Mouse (Mus musculus): ENCODE data around the gene Cish. TPM values are rescaled to one million over a fixed set of nuclear protein-coding genes. Genes with fewer than 3 reads are reported as not detected.
A peak's percentile ranks its signal among the peaks of the same experiment; 100 is the strongest.

Gene Cish
- total RNA-seq, 2 experiments from 2014 or later: 25.7 to 113 TPM

DNA sequence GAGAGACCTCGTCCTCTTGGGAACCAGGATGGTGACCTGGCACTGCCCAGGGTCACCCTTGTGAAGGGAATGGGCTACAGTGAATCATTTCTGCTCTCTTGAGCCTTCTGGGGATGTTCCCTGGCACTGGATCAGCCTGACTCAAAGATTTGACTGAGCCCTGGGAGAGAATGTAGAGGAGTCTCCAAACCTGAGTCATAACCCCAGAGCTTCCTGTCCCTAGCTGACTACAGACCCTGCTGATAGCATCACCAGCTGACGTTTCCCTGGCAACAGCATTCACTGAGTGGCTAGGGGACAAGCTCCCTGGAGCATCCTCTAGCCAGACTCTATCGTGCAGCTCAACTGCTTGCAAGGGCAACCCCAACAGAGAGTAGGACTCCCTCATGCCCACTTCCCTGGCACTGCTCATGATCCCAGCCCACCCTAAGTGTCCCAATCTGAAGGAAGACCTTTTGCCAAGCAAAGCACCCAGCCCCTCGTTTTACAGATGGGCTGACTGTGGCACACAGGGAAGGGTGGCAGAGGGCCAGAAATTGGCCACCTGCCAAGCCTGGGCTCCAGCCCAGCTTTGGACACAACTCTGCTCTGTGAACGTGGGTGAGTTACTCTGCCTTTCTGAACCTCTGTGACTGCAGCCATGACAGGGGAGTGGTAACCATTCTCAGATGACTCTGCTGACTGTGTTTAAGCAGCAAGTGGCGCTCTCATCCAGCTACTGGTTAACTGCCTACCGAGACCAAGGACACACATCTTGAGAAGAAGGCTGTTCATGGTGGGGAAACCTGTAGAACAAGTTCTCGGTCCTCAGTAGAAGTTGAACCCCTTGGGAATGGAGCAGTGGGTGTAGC is 17.1 kb upstream of the Cish start:
- intact Hi-C loops (cut with DNase I): no loop called here
- peak; percentile 71 for DNase-seq
- Histone ChIP-seq H3K27ac (peak overlapping the region; percentile 82), H3K4me3 (peak overlapping the region; percentile 56; the same call in 1 of the 2 replicates)
- no peak for TF ChIP-seq CTCF (IDR thresholded peaks at IDR 0.05)

DNA sequence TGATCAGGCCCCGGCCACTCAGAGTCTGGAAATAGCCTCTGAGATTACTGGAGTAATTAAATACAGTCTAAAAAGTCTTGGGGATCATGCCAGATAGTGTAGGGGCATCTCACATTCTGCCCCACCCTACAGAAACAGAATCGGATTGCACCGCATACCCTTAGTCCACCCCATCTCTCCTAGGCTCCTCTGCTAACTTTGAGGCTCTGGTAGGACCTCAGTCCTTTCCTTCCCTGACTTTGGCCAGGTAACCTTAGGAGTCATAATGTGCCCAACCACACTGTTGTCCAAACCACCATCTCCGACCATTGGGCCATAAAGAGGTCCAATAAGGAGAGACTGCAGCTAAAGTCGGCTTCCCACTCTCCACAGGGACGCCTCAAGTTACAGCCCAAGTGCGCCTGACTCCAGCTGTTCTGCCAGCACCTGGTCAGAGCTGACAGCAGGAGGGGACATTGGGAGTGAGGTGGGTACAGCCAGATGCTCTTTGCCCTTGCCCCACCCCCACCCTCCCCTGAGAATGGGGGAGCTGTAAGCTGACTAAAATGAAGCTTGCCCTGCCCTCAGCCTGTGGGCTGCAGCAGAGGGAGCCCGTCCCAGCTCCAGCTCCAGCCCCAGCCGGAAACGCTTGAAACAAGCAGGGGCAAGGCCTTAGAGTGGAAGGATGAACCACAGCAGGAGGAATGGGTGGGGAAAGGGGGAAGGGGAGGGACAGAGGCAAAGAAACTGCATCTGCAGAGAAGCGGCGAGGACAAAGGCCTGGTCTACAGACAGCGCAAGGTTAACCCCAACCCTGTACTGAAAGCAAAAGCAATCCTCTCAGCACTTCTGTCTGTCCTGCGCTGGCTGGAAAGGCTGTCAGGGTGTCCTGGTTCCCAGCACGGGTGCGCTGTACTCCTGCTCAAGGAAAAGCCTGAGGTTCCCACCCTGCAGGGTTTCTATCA is 16.2 kb upstream of the Cish start:
- no peak for TF ChIP-seq CTCF (IDR thresholded peaks at IDR 0.05)
- H3K4me3 ChIP-seq: peak overlapping the region; percentile 56
- intact Hi-C loops (cut with DNase I): loop anchor here (10.0 kb wide), 1 partner anchor 455 kb away; the partner anchor contains the start of gene Dcaf1
- H3K27ac ChIP-seq: peak overlapping the region; percentile 82
- peak; percentile 83 for DNase-seq

DNA sequence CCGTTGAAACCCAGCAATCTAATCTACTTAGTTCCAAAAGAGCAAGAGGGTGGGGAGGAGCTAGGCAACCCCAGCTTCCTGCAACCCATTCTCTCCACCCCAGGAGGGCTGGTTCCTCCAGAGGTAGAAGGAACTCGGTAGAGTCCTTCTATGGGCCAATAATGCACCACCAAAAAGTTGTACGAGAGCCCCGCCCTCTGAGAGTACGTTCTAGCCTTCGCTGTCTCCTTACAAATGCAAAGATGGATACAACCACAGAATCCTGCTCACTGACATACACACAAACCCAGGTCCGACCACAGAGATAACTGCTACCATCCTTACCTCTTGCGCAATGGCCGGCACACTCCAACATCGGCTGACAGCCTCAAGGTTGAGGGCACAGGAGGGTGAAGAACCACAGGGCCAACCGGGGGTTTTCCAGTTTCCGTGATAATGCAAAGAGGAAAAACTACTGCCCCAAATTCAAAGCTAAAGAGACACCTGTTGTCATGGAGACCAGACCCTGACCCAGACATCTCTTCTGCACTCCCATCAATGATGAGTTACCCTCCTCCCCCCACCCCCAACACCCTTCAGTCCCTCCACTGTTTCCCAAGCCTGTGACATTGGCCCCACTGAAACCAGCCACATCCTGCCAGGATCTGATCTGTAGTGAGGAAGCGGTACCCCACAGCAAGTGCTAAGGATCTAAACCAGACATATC is 15.4 kb upstream of the Cish start:
- intact Hi-C loops (cut with DNase I): loop anchor here (10.0 kb wide), 1 partner anchor 456 kb away; the partner anchor contains the start of gene Dcaf1
- peak overlapping the region; percentile 56 for H3K4me3 ChIP-seq
- DNase-seq: peak; percentile 23
- peak overlapping the region; percentile 82 for H3K27ac ChIP-seq
- TF ChIP-seq CTCF (IDR thresholded peaks at IDR 0.05): no peak

DNA sequence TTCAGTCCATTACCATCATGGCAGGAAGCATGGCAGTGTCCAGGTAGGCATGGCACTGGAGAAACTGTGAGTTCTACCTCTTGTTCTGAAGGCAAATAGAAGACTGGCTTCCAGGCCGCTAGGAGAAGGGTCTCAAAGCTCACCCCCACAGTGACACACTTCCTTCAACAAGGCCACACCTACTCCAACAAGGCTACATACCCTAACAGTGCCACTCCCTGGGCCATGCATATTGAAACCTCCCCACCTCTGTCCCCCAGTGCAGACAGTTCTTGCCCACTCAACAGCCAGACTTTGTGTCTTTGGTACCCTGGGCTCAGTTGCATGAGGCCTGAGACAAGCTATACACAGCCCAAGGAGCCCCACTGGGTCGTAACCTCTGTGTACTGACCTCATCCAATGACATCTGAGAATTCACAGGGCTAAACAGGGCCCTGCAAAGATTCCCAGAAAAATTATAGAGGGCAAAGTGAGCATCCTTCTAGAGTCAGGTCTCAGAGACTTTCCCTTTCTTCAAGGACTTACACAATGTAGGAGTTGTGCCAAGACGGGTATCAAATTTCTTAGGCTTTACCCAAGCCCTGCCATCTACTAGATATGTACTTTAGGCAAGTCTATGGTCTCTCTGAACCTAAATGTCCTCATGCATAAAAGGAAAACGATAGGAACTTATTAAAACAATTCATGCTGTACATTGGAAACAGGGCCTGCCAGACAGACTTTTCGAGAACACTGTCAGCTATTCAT is 14.4 kb upstream of the Cish start:
- TF ChIP-seq CTCF (IDR thresholded peaks at IDR 0.05): no peak
- intact Hi-C loops (cut with DNase I): loop anchor here (10.0 kb wide), 1 partner anchor 457 kb away; the partner anchor contains the start of gene Dcaf1
- no peak overlapping the region for H3K4me3 ChIP-seq
- no peak for DNase-seq
- 0 out of 2 replicates have a peak overlapping the region, but pooled peaks have one; percentile 20 for H3K27ac ChIP-seq

DNA sequence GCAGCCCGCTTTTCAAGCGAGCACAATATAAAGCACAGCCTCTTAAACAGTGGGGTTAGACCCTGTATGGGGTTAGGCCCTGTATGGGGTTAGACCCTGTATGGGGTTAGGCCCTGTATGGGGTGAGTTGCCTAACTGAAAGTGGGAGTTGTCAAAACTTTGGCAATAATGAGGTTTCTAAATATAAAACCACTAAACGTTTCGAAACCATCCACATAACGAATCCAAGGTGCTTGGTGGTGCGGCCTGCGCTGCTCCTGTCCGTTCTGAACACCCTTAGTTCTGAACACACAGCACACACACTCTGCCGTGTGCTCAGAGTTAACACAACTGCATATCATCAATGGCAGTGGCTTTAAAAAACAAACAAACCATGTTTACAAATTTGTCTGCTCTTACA is 12.9 kb upstream of the Cish start:
- intact Hi-C loops (cut with DNase I): loop anchor here (10.0 kb wide), 1 partner anchor 458 kb away; the partner anchor contains the start of gene Dcaf1
- no peak for DNase-seq
- Histone ChIP-seq H3K27ac (no peak overlapping the region), H3K4me3 (no peak overlapping the region)
- TF ChIP-seq CTCF (IDR thresholded peaks at IDR 0.05): no peak

DNA sequence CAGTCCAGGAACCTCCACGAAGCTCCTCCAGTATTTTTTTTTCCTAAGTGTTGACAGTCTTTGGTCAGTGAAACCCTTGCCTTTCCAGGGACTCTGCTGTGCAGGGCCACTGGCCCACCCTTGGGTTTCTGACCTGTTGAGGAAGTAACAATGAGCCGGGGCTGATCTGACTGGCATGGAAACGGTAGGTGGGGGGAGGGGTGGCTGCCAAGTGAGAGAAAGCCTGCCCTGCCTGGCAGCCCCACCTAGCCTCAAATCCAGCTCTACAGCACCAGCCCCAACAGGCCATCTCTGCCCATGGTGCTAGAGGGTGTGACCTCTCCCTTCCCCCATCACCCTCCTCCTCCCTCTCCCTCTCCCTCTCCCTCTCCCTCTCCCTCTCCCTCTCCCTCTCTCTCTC is 10.8 kb upstream of the Cish start:
- peak overlapping the region; percentile 28; the same call in 1 of the 2 replicates for H3K27ac ChIP-seq
- intact Hi-C loops (cut with DNase I): loop anchor here (5.0 to 10.0 kb wide), 2 partner anchors 33 to 460 kb away; partner anchors contain the start of gene Dcaf1
- no peak overlapping the region for H3K4me3 ChIP-seq
- no peak for TF ChIP-seq CTCF (IDR thresholded peaks at IDR 0.05)
- peak; percentile 33 for DNase-seq

DNA sequence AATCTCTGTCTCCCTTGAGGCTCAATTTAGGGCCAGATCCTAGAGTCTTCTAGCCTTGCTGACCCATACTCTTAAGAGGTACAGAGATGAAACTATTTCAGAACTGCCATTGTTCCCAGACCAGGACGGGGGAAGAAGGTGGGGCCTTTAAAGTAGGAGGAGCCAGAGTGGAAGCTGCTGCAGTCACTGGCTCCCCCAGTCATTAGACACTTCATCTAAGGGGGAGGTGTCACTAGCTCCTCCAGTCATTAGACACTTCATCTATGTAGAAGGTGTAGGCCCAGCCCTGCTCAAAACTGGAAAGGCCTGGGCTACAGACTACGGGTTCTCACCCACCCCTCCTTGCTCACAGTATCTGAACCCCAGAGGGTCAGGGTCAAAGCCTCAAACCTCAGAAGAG is 8.5 kb upstream of the Cish start:
- Histone ChIP-seq H3K4me3 (no peak overlapping the region), H3K27ac (no peak overlapping the region)
- DNase-seq: no peak
- TF ChIP-seq CTCF (IDR thresholded peaks at IDR 0.05): no peak
- intact Hi-C loops (cut with DNase I): loop anchor here (5.0 to 10.0 kb wide), 2 partner anchors 35 to 462 kb away; partner anchors contain the start of gene Dcaf1

DNA sequence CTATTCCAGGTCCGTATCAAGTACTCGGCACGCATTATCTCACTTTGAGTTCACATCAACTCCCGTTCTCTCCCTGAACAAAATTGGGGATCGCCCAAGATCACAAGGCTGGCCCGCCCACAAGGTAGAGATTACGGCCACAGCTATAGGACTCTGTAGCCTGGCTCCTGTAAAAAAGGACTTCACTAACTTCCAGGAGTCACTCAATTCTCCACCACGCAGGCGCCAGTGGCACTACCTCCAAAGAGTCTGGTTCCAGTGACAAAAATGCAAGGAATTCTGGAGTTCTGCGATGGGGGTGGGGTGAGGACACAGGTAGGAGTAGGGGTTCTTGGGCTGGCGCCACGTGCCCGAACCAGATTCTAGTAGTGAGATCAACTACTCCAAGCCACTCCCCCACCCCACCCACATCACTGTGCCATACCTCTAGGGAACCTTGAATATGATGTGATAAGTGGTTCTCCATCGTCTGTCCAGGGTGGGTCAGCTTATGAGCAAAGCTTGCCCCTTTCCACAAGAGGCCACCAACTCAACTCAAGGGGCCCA is 7.6 kb upstream of the Cish start:
- peak overlapping the region; percentile 79 for H3K4me3 ChIP-seq
- intact Hi-C loops (cut with DNase I): loop anchor here (5.0 to 10.0 kb wide), 2 partner anchors 36 to 463 kb away; partner anchors contain the start of gene Dcaf1
- no peak for DNase-seq
- TF ChIP-seq CTCF (IDR thresholded peaks at IDR 0.05): no peak
- peak overlapping the region; percentile 97 for H3K27ac ChIP-seq

DNA sequence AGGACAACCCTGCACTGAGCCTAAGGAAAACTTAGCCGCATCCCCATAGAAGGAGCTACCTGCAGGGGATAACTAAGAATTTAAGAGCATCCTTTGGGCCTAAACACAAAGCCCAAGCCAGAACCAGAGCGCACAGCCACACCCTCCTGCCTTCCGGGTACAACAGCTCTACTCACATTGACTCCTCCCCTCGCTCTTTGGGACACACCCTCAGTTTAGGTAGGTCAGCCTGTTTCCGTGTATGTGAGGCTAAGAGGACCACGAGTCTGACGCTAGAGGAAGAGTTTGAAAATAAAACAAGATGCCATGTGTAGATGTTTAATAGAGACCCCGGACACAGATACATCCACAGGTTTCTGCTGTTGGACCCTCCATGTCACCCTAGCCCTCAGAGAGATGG is 7.1 kb upstream of the Cish start:
- H3K27ac ChIP-seq: peak overlapping the region; percentile 97
- H3K4me3 ChIP-seq: peak overlapping the region; percentile 79
- no peak for TF ChIP-seq CTCF (IDR thresholded peaks at IDR 0.05)
- DNase-seq: no peak
- intact Hi-C loops (cut with DNase I): loop anchor here (5.0 to 10.0 kb wide), 2 partner anchors 36 to 464 kb away; partner anchors contain the start of gene Dcaf1

DNA sequence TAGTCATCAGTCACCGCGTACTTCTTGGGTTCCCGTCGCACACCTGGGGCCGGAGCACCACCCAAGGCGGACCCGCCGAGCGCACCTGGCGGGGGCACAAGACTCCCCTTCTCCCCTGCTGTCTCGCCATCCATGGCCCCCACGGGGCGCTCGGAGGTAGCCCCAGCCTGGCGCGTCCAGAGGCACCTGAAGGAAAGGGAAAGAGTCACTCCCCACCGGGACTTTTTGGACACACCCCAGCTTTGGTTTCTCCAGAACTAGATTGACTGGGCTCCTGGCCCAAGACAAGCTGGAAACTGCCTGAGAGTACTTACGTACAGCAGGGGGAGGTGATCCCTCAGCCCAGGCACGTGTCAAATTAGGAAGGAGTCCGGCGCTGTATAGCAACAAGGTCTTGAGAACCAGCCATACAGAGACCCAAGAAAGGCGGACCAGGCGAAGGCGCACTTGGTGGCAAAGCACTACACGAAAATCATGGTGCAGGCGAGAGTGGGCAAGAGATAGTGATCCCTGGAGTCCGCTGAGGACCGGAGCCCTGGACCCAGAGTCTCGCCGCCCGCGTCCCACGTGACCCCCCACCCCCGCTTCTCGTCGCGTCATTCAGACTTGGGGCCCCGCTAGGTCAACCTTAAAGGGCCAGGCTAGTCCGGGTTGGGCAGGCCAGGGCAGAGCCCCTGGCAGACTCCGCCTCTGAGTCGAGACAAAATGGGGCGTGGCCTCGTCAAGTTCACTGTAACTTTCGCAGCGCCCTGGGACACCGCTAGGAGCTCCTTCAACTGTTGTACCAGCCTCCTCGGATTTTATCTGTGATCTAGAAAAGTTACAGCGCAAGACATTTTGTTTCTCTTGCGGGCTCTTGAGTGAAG is 6.4 kb upstream of the Cish start, which contains the start of gene Mapkapk3:
Gene Mapkapk3 (minus strand): TSS at position 667 of the 866 bp plus-strand sequence.
- Histone ChIP-seq H3K4me3 (peak within 1 kb of the TSS; percentile 79), H3K27ac (peak within 1 kb of the TSS; percentile 97)
- peak; percentile 66 for TF ChIP-seq CTCF (IDR thresholded peaks at IDR 0.05)
- DNase-seq: peak; percentile 95
- intact Hi-C loops (cut with DNase I): loop anchor here (2.0 to 10.0 kb wide), 7 partner anchors 37 to 605 kb away; partner anchors contain the start of genes Dcaf1, Manf and Tex264
